Mouse (Mus musculus) left cerebral cortex, adult 18-20 months (tissue): Measurements from ENCODE around the gene Zbtb20. TPM values are rescaled to one million over a fixed set of nuclear protein-coding genes. Genes with fewer than 3 reads are reported as not detected.
A peak's percentile ranks its signal among the peaks of the same experiment; 100 is the strongest.

ENCODE experiments used
- DNase-seq, 2 experiments: peaks; one replicate each; pipeline ENCODE4 v3.0.0; 2021 to 2022; ENCODE audit warnings: low spot score in 2 of 2, mixed read lengths in 1 of 2
- total RNA-seq, 2 experiments: library from RNA; stranded (reverse); gene quantifications; 2 replicates each; pipeline ENCODE4 v1.2.3; 2021

The Zbtb20 gene
- total RNA-seq, 2 experiments from 2014 or later, result 44.7 to 44.8 TPM

GRCm38 (mm10) chr16:43625289-43625688 is 749.6 kb downstream of the Zbtb20 start:
- DNase-seq, result no peak

DNA sequence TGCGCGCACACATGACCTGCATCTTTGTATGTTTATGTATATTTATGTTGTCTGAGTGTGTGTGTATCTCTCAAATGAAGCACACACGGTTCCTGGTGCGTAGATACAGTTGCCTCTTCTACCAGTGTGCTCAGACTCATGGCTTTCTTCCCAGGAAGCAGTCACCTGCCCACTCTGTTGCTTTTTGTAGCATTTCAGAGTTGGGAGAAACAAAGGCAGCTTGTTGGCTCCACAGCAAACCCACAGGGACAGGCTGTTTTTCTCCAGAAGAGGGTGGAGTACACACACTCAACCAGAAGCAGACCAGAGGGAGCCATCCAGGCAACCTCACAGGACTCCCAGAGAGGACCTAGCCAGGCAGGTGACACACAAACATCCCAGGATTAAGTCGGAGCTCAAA is 750.3 kb downstream of the Zbtb20 start:
- peak; percentile 27 to 50 for DNase-seq

GRCm38 (mm10) chr16:43628662-43629061 is 753.0 kb downstream of the Zbtb20 start:
- no peak for DNase-seq

DNA sequence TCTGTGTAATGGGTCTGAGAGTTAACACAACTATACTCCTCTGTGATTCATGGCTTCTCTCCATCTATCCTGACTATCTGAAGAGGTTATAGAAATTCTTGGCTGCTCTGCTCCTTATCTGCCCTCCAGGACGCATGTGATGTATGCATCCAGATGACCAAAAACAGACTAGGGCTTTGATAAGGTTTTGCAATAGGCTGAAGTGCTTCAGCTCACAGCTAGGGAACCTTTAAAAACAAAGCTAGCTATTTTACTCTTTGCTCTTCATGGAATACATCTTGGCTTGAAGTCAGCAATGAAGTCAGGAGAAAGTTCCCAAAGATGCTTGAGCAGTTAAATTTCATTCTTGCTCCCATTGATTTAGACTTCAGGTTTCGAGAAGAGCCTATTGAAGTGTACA is 756.1 kb downstream of the Zbtb20 start:
- DNase-seq, result no peak

DNA sequence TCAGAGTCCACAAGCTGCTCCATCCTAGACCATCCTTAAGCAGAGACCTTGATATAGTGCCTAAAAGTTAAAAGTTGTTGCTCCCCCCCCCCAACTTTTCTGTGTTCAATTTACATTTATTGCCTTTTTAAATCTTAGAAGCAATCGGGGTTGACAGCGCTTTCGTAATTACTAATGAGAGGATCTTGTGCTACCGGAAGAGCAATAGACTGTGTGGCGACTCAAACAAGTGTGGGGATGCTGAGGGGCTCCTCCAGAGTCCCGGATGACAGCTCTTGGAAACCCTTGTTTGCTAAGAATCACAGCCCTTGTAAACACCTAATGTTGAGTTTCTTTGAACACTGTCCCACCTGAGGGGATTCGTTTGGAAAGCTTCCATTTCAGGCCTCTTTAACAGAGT is 758.4 kb downstream of the Zbtb20 start:
- DNase-seq, result no peak

- no peak for DNase-seq
These were observed 761.6 kb downstream of the Zbtb20 start for GRCm38 (mm10) chr16:43637241-43637640.

DNA sequence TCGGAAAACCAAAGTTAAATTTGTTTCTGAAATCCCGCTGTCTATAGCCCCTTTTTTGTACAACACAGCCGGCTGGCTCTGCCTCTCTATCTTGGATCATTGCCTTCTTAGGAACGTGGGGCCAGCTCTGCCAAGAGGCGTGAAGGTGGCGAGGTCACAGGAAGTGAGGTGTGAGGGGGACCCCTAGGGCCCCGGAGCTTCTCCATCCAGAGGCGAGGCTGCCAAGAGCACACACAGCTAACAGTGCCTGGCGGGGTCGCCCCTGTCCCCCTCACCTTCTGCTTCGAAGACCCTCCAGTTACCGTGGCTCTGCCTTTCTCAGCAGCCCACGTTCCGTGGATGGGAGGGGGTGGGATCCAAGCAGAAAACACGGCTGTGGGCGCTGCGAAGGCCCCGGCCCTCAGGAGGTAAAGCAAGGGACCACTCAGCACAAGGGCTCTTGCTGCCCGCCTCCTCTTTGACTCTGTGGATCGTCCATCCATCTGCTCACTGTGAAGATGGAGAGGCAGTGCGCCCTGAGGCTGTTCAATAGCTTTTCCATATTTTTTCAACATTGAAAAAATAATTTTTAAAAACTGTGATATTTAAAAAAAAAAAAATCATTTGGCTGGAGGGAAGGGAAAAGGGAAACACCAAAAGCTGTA is 762.8 kb downstream of the Zbtb20 start:
- no peak for DNase-seq

DNA sequence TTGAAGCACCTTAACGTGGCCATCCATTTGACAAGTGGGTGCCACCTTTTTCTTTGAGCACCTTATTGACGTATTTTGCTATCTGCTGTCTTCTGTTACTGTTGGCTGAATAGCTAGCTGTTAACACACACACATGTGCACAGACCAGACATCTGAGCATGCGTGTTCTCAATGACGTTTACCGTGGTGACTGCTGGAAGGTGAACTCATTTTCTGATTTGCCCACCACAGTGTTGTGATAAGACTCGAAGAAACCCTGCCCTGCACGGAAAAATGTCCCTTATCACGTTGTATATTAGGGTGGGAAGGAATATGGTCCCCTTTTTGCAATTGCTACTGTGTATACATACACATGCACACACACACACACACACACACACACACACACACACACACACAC is 765.5 kb downstream of the Zbtb20 start:
- no peak for DNase-seq

DNA sequence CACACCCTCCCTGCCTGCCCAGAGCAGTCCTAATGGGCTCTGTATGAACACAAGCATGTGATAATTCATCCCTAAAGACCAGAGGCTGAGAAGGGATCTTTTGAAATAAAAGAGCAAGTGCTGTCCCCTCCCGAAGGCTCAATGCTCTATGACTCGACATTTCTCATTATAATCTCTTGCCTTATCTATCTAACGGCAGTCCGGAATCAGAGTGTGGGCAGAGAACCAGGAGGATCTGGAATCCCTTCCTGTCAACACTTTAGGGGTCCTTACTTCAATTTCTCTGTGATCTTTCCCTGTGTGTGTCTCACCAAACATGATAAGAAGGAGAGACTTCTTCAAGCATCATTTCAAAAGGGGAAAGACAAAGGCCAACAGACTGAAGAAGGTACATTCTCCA is 770.2 kb downstream of the Zbtb20 start:
- DNase-seq, result no peak

DNA sequence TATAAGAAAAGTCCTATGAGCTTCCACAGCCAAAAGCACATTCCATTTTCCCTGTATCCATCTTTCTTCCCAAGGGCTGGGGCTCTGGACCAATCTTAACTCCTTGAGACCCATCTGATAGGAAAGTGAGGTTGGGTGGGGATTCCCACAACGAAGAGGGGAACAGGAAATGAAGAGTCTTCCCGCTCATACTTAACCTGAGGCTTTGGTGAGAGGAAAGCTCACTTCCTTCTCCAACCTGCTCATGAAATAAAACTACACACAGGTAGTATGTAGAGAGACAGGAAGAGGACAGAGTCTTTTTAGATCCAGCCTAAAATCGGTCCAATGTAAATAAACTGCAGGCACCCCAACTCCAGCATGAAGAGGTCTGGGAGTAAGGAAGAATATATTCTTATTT is 771.3 kb downstream of the Zbtb20 start:
- DNase-seq, result no peak

- DNase-seq, result no peak
These were observed 772.0 kb downstream of the Zbtb20 start for GRCm38 (mm10) chr16:43647641-43648040.

DNA sequence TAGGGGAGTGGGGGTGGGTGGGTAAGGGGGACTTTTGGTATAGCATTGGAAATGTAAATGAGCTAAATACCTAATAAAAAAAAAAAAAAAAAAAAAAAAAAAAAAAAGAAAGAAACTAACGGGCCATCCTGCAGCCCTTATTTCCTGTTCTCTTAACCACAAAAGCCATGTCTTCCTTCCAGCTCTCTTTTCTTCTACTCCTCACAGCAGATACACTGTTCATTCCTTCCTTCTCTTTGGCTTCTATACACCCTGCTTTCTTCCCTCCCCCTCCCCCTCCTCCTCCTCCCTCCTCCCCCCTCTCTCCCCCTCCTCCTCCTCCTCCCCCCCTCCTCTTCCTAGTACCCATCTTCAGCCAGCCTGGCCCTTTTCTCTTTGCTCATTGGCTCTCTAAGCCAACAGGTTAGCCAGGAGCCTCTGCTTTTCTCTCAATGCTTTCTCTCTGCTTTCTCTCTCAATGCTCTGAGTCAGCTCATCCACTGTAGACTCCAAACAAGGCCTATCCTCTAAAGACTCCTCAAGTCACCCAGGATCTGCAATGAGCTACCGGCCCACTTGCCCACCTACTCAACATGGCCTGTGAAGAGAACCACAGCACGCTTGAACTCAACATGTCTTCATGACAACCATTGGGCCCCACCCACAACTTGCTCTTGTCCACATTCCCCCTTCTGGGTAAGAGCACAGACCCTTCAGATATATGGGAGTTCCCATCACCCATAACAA is 774.8 kb downstream of the Zbtb20 start:
- DNase-seq, result no peak

DNA sequence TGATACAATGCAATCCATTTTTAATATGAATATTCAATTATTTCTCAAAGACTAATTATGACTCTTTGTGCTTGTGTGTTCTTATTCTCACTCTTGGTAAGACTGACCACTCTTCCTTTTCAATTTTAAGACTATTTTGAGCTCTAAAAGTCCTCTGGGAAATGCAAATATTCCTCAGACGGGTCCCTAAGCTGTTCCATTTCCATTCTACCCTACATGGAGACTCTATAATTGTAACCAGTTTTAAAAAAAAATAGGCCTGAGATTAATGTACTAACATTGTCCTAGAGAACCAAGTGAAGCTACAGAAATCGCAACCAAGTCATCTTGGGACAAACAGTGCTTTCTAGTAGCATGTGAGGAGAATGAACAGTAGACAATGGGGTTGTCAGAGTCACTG is 777.6 kb downstream of the Zbtb20 start:
- DNase-seq, result no peak

GRCm38 (mm10) chr16:43654269-43654668 is 778.6 kb downstream of the Zbtb20 start:
- no peak for DNase-seq

- no peak for DNase-seq
These were observed 779.6 kb downstream of the Zbtb20 start for GRCm38 (mm10) chr16:43655183-43655787.

DNA sequence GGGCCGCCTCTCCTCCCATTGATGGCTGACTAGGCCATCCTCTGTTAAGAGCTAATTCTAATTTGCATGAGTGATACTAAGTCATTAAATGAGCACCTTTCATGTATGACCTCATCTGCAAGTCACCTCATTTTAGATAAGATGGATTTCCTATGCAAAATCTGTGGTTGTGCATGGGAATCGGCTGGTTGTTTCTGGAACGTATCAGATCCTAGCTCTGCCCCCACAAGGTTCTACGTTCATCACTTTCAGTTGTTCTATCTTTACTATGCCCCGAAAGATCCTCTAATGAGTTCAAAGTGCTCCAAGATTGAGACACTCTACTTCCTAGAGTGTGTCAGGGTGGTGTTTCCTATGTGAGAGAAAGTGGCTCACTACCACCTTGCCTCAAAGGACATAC is 785.9 kb downstream of the Zbtb20 start:
- DNase-seq, result no peak

DNA sequence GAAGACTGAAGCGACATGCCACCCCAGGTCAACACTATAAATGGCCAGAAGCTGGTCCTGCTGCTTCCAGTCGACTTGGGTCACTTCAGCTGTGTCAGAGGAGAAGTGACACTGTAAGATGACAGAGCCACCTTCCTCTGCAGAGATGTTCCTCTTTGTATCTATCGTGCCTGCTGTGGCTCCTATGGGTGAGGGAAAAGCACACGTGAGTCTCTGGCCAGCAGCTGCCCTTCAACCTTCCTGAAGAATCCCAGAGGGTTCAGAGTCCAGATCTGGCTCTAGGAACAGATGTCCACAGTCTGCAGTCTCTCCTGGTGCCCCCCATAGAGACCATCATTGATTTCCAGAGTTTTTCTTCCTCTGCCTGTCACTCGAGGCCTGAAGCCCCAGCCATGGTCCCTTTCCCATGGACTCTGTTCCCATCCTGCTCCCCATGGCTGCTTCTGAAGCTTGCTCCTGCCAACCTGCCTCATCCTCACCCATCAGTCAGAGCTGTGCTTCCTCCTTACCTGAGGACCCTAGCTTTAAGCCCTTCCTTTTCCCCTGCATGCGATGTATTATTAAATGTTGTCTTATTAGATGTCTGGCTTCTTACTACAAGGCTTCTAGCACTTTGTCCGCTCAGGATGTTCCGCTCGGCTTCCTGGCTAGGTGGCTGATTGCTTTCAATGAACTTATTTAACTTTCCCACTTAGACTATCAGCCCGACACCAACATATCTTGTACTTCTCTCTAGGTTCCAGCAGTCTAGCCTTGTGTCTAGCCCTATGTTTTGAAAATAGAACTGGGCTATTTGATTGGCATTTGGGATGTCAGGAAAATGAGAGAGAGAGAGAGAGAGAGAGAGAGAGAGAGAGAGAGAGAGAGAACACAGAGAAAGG is 786.7 kb downstream of the Zbtb20 start:
- no peak for DNase-seq

GRCm38 (mm10) chr16:43663978-43664579 is 788.4 kb downstream of the Zbtb20 start, which contains the start of gene Tigit:
Gene Tigit (minus strand): TSS chr16:43664146.
- no peak for DNase-seq

- DNase-seq, result no peak
These were observed 789.2 kb downstream of the Zbtb20 start for GRCm38 (mm10) chr16:43664861-43665260.

DNA sequence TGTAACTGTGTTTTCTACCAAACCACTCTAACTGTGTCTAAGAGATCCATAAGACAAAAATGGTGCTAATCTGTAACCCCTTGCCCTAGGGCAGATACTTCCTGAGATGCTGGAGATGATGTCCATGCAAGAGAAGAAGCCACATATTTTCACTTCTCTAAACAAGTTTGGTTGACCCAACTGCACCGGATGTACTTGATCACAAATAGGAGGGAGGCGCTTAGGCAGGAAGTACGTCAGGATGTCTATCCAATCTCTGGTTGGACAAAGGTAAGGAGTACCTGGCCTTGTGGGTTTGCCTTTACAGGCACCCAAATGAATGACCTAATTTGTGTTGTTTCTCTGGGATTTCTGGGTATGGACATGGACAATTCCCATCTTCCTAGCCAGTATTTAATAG is 792.6 kb downstream of the Zbtb20 start:
- DNase-seq, result no peak

GRCm38 (mm10) chr16:43671972-43672371 is 796.3 kb downstream of the Zbtb20 start:
- DNase-seq, result no peak
